11 mouse cellular contexts compared by ENCODE assay signal in the genomic region with DNA sequence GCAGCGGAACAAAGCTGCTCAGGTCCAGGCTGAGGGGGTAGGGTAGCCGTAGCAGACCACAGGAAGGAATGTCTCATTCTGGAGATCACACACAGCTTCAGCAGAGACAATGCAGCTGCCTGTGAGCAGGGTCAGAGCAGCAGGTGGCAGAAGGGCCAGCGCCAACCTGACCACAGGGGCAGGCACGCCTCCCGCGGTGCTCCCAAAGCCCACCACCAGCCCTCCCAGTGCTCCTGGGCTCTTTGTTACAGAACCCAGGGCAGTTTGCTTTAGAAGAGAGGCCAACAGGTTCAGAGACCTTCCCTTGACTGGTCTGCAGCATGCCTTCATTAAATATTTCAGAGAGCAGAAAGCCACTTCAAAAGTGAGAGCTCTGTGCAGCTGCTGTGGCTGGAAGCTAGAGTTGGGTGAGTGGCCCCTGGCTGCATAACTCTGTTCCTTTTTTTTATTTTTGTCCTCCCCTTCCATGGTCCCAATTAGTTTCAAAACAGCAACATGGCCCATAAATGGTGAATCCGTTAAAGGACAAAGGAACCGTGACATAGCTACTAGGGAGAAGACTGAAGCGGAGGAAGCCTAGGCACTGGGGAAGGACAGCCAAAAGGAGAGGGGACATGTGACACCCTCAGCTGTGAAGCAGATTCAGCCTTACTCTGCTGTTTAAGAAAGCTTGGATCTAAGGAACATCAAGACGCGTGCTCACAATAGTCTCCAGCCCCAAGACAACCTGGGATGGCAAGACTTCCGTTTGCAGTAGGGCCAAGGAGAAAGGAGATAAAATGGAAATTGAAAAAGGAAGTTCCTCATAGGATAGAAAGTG.
DNase-seq lines count a peak whose midpoint lies in the region; ATAC-seq lines count a peak whose summit lies in the region.
"Had no signal": no experiment of that assay in that cellular context is flagged by ENCODE, and none has a peak within 500 bp of the region (broad histone marks: within the 10 kb centered on the region; RNA-seq: fewer than 3 reads in every experiment).

No protein-coding gene starts in this region.

- H3K27me3 ChIP-seq in kidney, embryonic 15.5 days = no peaks in the 10 kb centered on the region
- no peaks in the 10 kb centered on the region for H3K27me3 ChIP-seq in limb, embryonic 13.5 days
- H3K27me3 ChIP-seq: hindbrain, embryonic 15.5 days had no signal

- no peaks in the 10 kb centered on the region for H3K36me3 ChIP-seq in kidney, embryonic 15.5 days
- H3K36me3 ChIP-seq in limb, embryonic 13.5 days = no peaks in the 10 kb centered on the region
- H3K36me3 ChIP-seq: heart, embryonic 10.5 days; hindbrain, embryonic 15.5 days had no signal

- peaks cover 10% of the 10 kb centered on the region for H3K4me1 ChIP-seq in kidney, embryonic 15.5 days
- peaks cover 11% of the 10 kb centered on the region for H3K4me1 ChIP-seq in limb, embryonic 13.5 days

- H3K27ac ChIP-seq in kidney, embryonic 15.5 days = 0 out of 2 replicates have a peak overlapping the region, but pooled peaks have one; percentile 22
- H3K27ac ChIP-seq in limb, embryonic 13.5 days = peak overlapping the region; percentile 11; the same call in 1 of the 2 replicates
- H3K27ac ChIP-seq: heart, embryonic 10.5 days; hindbrain, embryonic 15.5 days had no signal

- H3K9ac ChIP-seq in kidney, embryonic 15.5 days = no peak overlapping the region
- H3K9ac ChIP-seq in limb, embryonic 13.5 days = no peak overlapping the region
- H3K9ac ChIP-seq: hindbrain, embryonic 15.5 days had no signal

- H3K4me3 ChIP-seq in kidney, embryonic 15.5 days (replicated peaks) = no peak overlapping the region
- no peak overlapping the region for H3K4me3 ChIP-seq in limb, embryonic 13.5 days
- H3K4me3 ChIP-seq: heart, embryonic 10.5 days; hindbrain, embryonic 15.5 days had no signal

- H3K4me2 ChIP-seq in kidney, embryonic 15.5 days = no peak overlapping the region
- no peak overlapping the region for H3K4me2 ChIP-seq in limb, embryonic 13.5 days (replicated peaks)
- H3K4me2 ChIP-seq: hindbrain, embryonic 15.5 days had no signal

- no peaks in the 10 kb centered on the region for H3K9me3 ChIP-seq in kidney, embryonic 15.5 days (replicated peaks)
- H3K9me3 ChIP-seq in limb, embryonic 13.5 days = no peaks in the 10 kb centered on the region
- H3K9me3 ChIP-seq: heart, embryonic 10.5 days; hindbrain, embryonic 15.5 days had no signal

- WGBS in kidney, embryonic 15.5 days = 44% methylated on average over 12 of the region's 12 CpGs
- 42% methylated on average over 12 of the region's 12 CpGs for WGBS in limb, embryonic 13.5 days

- no peak for DNase-seq in kidney, adult 8-10 months
- DNase-seq in Muller cell, postnatal 12 days (ENCODE audit: inconsistent ontology term) = peak; percentile 90
- peak; percentile 33 for DNase-seq in embryo, embryonic 10 days (ENCODE audit: low spot score)
- DNase-seq in thymus, postnatal 0 days (ENCODE audit: low spot score) = no peak
- no peak for DNase-seq in heart, adult 18-20 months
- DNase-seq: cerebellum, postnatal 25 days; lung, adult 2 months had no signal

- peak; percentile 36; the same call in 1 of the 2 replicates for ATAC-seq in kidney, embryonic 15.5 days (replicated peaks; ENCODE audit: low FRiP score)
- peak; percentile 61 for ATAC-seq in limb, embryonic 13.5 days (ENCODE audit: low FRiP score, low read depth)

Comparison
In these comparisons a context has a peak if more than half of its experiments do, and no peak if none do; other contexts are left out.
1. DNase-seq: peak in Muller cell, postnatal 12 days (single experiment) and embryo, embryonic 10 days (single experiment); none in kidney, adult 8-10 months (0 of 2), thymus, postnatal 0 days (single experiment) and heart, adult 18-20 months (0 of 2).